Mouse (Mus musculus) c-Kit-negative CD71-positive TER-119-positive erythroid progenitor cells, embryonic 14.5 days (primary cell): ENCODE results near the gene Atrip.

Source experiments
- DNase-seq: peaks from one replicate; pipeline ENCODE4 v3.0.0-alpha.2; 2013; ENCODE audit warnings: low read depth, low spot score

Atrip gene

GRCm38 (mm10) chr9:109073661-109074573 lies at the start of gene Atrip:
Gene Atrip (minus strand): TSS chr9:109074124.
- peak; percentile 71 for DNase-seq

GRCm38 (mm10) chr9:109123266-109123665 lies 49.3 kb upstream of the Atrip start:
- DNase-seq: no peak

- DNase-seq: no peak
Measured at GRCm38 (mm10) chr9:109122553-109123085, 48.7 kb upstream of the Atrip start.

GRCm38 (mm10) chr9:109120956-109121355 lies 47.0 kb upstream of the Atrip start:
- no peak for DNase-seq

GRCm38 (mm10) chr9:109119571-109119970 lies 45.6 kb upstream of the Atrip start:
- no peak for DNase-seq

- no peak for DNase-seq
Measured at GRCm38 (mm10) chr9:109118106-109118505, 44.2 kb upstream of the Atrip start.

GRCm38 (mm10) chr9:109116205-109116604 lies 42.3 kb upstream of the Atrip start:
- DNase-seq: no peak

GRCm38 (mm10) chr9:109114871-109115270 lies 40.9 kb upstream of the Atrip start:
- no peak for DNase-seq

GRCm38 (mm10) chr9:109114276-109114675 lies 40.4 kb upstream of the Atrip start:
- DNase-seq: no peak

- DNase-seq: no peak
Measured at GRCm38 (mm10) chr9:109113331-109113730, 39.4 kb upstream of the Atrip start.

GRCm38 (mm10) chr9:109111591-109111990 lies 37.7 kb upstream of the Atrip start:
- DNase-seq: no peak

- no peak for DNase-seq
Measured at GRCm38 (mm10) chr9:109111101-109111500, 37.2 kb upstream of the Atrip start.

GRCm38 (mm10) chr9:109110240-109110639 lies 36.3 kb upstream of the Atrip start:
- DNase-seq: no peak

- DNase-seq: no peak
Measured at GRCm38 (mm10) chr9:109107341-109107740, 33.4 kb upstream of the Atrip start.

- DNase-seq: no peak
Measured at GRCm38 (mm10) chr9:109105648-109106047, 31.7 kb upstream of the Atrip start.

GRCm38 (mm10) chr9:109105011-109105410 lies 31.1 kb upstream of the Atrip start:
- no peak for DNase-seq

GRCm38 (mm10) chr9:109104083-109104482 lies 30.2 kb upstream of the Atrip start:
- DNase-seq: no peak

GRCm38 (mm10) chr9:109103250-109103649 lies 29.3 kb upstream of the Atrip start:
- DNase-seq: no peak

- no peak for DNase-seq
Measured at GRCm38 (mm10) chr9:109102541-109102940, 28.6 kb upstream of the Atrip start.

- no peak for DNase-seq
Measured at GRCm38 (mm10) chr9:109101933-109102445, 28.1 kb upstream of the Atrip start.

- DNase-seq: no peak
Measured at GRCm38 (mm10) chr9:109100307-109100928, 26.5 kb upstream of the Atrip start.

- no peak for DNase-seq
Measured at GRCm38 (mm10) chr9:109098969-109099368, 25.0 kb upstream of the Atrip start.
